In the genomic region with DNA sequence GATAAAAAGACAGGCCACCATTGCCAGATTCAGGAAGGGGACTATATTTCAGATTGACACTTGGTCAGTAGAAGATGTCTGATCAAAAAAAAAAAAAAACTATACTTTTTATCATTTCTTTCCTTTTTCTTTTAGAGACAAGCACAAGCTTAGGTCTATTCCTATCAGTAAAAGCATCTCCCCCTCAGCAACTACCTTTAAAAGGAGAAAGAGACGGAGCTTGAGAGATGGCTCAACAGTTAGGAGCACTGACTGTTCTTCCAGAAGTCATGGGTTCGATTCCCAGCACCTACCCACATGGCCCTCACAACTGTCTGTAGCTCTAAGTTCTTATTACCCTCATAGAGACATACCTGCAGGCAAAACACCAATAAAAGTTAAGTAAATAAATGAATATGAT, we compare ENCODE assay signal across 29 mouse cellular contexts. TPM values are rescaled to one million over a fixed set of nuclear protein-coding genes. Genes with fewer than 3 reads are reported as not detected.
DNase-seq lines count a peak whose midpoint lies in the region; ATAC-seq and TF ChIP-seq lines count a peak whose summit lies in the region.
"Had no signal": no experiment of that assay in that cellular context is flagged by ENCODE, and none has a peak within 500 bp of the region (broad histone marks: within the 10 kb centered on the region; RNA-seq: fewer than 3 reads in every experiment).

No protein-coding gene starts in this region.

- H3K4me2 ChIP-seq in heart, postnatal 0 days (ENCODE audit: low read depth, low read length): no peak overlapping the region
- H3K4me2 ChIP-seq: embryonic facial prominence, embryonic 13.5 days; embryonic facial prominence, embryonic 15.5 days; forebrain, embryonic 12.5 days had no signal

- no peaks in the 10 kb centered on the region for H3K27me3 ChIP-seq in heart, postnatal 0 days (ENCODE audit: control insufficient read depth, insufficient read depth, low read length)
- H3K27me3 ChIP-seq: CH12.LX; embryonic facial prominence, embryonic 13.5 days; embryonic facial prominence, embryonic 15.5 days; forebrain, embryonic 12.5 days had no signal

- no peak for DNase-seq in heart, postnatal 0 days (ENCODE audit: low spot score)
- DNase-seq in heart, adult 9 months (ENCODE audit: low spot score in 2 of 2): no peak
- DNase-seq in testis, postnatal 10 days (ENCODE audit: low spot score): peak; percentile 8
- DNase-seq in testis, postnatal 14 days (ENCODE audit: low spot score): no peak
- no peak for DNase-seq in left cerebral cortex, postnatal 10 days (ENCODE audit: extremely low spot score in 1 of 2, low spot score in 2 of 2)
- no peak for DNase-seq in layer of hippocampus, postnatal 25 days (ENCODE audit: extremely low spot score in 1 of 2, low spot score in 1 of 2)
- DNase-seq: adrenal gland, adult 2 months; adrenal gland, postnatal 10 days; adrenal gland, postnatal 25 days; B cell, adult 2 months; cerebellum, adult 11 months; cerebellum, adult 18-20 months; cerebellum, adult 8-10 months; cerebellum, adult 9-11 months; cerebellum, postnatal 14 days; cerebellum, postnatal 36 days; embryo, embryonic 11 days had no signal

- WGBS in heart, postnatal 0 days: 66% methylated on average over 2 of the region's 2 CpGs

- no peak overlapping the region for H3K4me3 ChIP-seq in heart, postnatal 0 days (ENCODE audit: low read depth, low read length)
- H3K4me3 ChIP-seq in brown adipose tissue, adult 24 weeks (ENCODE audit: insufficient read depth, low read depth, low read length): no peak overlapping the region
- H3K4me3 ChIP-seq: embryonic facial prominence, embryonic 13.5 days; embryonic facial prominence, embryonic 15.5 days; erythroblast, embryonic 14.5 days; forebrain, embryonic 10.5 days; forebrain, embryonic 12.5 days had no signal

- TF ChIP-seq CTCF in heart, postnatal 0 days (IDR thresholded peaks at IDR 0.05; ENCODE audit: low read depth): no peak

- H3K36me3 ChIP-seq in heart, postnatal 0 days (replicated peaks; ENCODE audit: control insufficient read depth, insufficient read depth, low read length): no peaks in the 10 kb centered on the region
- H3K36me3 ChIP-seq: embryonic facial prominence, embryonic 13.5 days; embryonic facial prominence, embryonic 15.5 days; forebrain, embryonic 10.5 days; forebrain, embryonic 12.5 days; G1E had no signal

- peak overlapping the region; percentile 3; the same call in 1 of the 2 replicates for H3K27ac ChIP-seq in heart, postnatal 0 days (ENCODE audit: low read depth)
- H3K27ac ChIP-seq in brown adipose tissue, adult 24 weeks (replicated peaks; ENCODE audit: low read depth, low read length): 0 out of 2 replicates have a peak overlapping the region, but pooled peaks have one; percentile 24
- H3K27ac ChIP-seq: embryonic facial prominence, embryonic 13.5 days; embryonic facial prominence, embryonic 15.5 days; forebrain, embryonic 10.5 days; forebrain, embryonic 12.5 days had no signal

- ATAC-seq in heart, postnatal 0 days (ENCODE audit: insufficient read depth, low read depth): no peak
- ATAC-seq: CD4-positive, CD25-positive, alpha-beta regulatory T cell, adult 4 months; forebrain, embryonic 14.5 days; forebrain, embryonic 16.5 days had no signal

- TF ChIP-seq EP300 in heart, postnatal 0 days (IDR thresholded peaks at IDR 0.05; ENCODE audit: low read depth): no peak

- H3K4me1 ChIP-seq in heart, postnatal 0 days (ENCODE audit: control insufficient read depth, insufficient read depth): no peaks in the 10 kb centered on the region
- no peaks in the 10 kb centered on the region for H3K4me1 ChIP-seq in brown adipose tissue, adult 24 weeks (ENCODE audit: control insufficient read depth, insufficient read depth, insufficient read length, low read length)
- H3K4me1 ChIP-seq: embryonic facial prominence, embryonic 13.5 days; embryonic facial prominence, embryonic 15.5 days; forebrain, embryonic 10.5 days; forebrain, embryonic 12.5 days had no signal

- intact Hi-C loops in left cerebral cortex, postnatal 10 days (cut with DNase I): no loop called here

- no peak overlapping the region for H3K9ac ChIP-seq in heart, postnatal 0 days (replicated peaks; ENCODE audit: low read depth, low read length)
- H3K9ac ChIP-seq: embryonic facial prominence, embryonic 13.5 days; embryonic facial prominence, embryonic 15.5 days; forebrain, embryonic 12.5 days had no signal

- no peaks in the 10 kb centered on the region for H3K9me3 ChIP-seq in heart, postnatal 0 days (replicated peaks; ENCODE audit: control insufficient read depth, low read length)
- H3K9me3 ChIP-seq: embryonic facial prominence, embryonic 13.5 days; embryonic facial prominence, embryonic 15.5 days; forebrain, embryonic 12.5 days; G1E had no signal

RNA-seq across cellular contexts. Expression of a gene that starts 34.9 kb away (rescaled TPM):
- total RNA-seq in heart, postnatal 0 days (2014; rRNA removed; ENCODE audit: low replicate concordance): 82.7 and 125 TPM in 2 replicates
- polyA plus RNA-seq in heart, postnatal 0 days (2015; fragmentation: Nextera tagmentation; extraction: Ambion mirVana): 50.2 and 51.4 TPM in 2 replicates
- 25.0 and 35.7 TPM in 2 replicates for polyA plus RNA-seq in brown adipose tissue, adult 24 weeks (2012; ENCODE audit: insufficient read depth, insufficient read length, missing spikeins)
- total RNA-seq in left cerebral cortex, postnatal 10 days (2021): 10 to 100 TPM; 44.5 to 47.6 TPM
- total RNA-seq in layer of hippocampus, postnatal 25 days (2021): 10 to 100 TPM; 40.9 to 52.6 TPM

RNA-seq across cellular contexts. Expression of a gene that starts 38.9 kb away (rescaled TPM):
- 0.89 TPM in 1 of 2 replicates, not detected in the other for total RNA-seq in heart, postnatal 0 days (2014; rRNA removed; ENCODE audit: low replicate concordance)
- polyA plus RNA-seq in heart, postnatal 0 days (2015; fragmentation: Nextera tagmentation; extraction: Ambion mirVana): not detected in 2 replicates
- polyA plus RNA-seq in brown adipose tissue, adult 24 weeks (2012; ENCODE audit: insufficient read depth, insufficient read length, missing spikeins): not detected in 2 replicates
- not detected for total RNA-seq in left cerebral cortex, postnatal 10 days (2021)
- total RNA-seq in layer of hippocampus, postnatal 25 days (2021): not detected
- total RNA-seq: CH12.LX had no signal
- polyA plus RNA-seq: adrenal gland, adult 2 months; embryonic facial prominence, embryonic 11.5 days; embryonic facial prominence, embryonic 13.5 days; erythroblast, embryonic 14.5 days; forebrain, embryonic 10.5 days had no signal
